Mouse (Mus musculus): ENCODE data around the gene Akap7. TPM values are rescaled to one million over a fixed set of nuclear protein-coding genes. Genes with fewer than 3 reads are reported as not detected.

Gene Akap7
- polyA plus RNA-seq, 1 experiment from 2014 or later: 17.0 TPM

GRCm38 (mm10) chr10:25271756-25272155 lies 35.9 kb downstream of the Akap7 start:
- H3K9me3 ChIP-seq: no peaks in the 10 kb centered on the region
- DNase-seq (ENCODE audit: low spot score): no peak
- peaks cover 14% of the 10 kb centered on the region for H3K36me3 ChIP-seq (replicated peaks)
- H3K4me1 ChIP-seq: peaks cover 9% of the 10 kb centered on the region
- H3K27me3 ChIP-seq (replicated peaks; ENCODE audit: low read depth, poor library complexity, severe bottlenecking): no peaks in the 10 kb centered on the region
- H3K27ac ChIP-seq (replicated peaks): peak overlapping the region; percentile 1; the same call in 1 of the 2 replicates
- no peak overlapping the region for H3K4me3 ChIP-seq
- 81% methylated on average over 2 of the region's 2 CpGs for WGBS

DNA sequence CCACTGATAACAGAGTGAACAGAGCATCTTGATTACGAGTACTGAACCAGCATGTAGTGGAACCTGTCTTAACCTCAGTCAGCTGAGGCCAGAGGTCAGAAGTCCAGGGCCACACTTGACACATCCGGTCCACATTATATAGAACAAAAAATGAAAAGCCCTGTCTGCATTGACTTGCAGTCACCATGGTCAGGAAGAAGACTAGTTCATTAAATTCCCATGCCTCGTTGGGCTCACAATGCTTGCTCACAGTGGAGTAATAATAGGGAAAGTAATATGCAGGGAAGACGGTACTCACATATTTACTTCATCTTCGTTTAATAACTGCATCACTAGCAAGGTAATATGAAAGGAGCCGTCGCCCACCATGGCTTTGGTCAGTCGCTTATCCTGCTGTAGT lies 36.5 kb downstream of the Akap7 start:
- H3K27ac ChIP-seq (replicated peaks): no peak overlapping the region
- DNase-seq (ENCODE audit: low spot score): no peak
- H3K4me3 ChIP-seq: no peak overlapping the region
- H3K27me3 ChIP-seq (replicated peaks; ENCODE audit: low read depth, poor library complexity, severe bottlenecking): no peaks in the 10 kb centered on the region
- no peaks in the 10 kb centered on the region for H3K9me3 ChIP-seq
- peaks cover 14% of the 10 kb centered on the region for H3K36me3 ChIP-seq (replicated peaks)
- peaks cover 9% of the 10 kb centered on the region for H3K4me1 ChIP-seq
- WGBS: 85% methylated on average over 8 of the region's 8 CpGs

DNA sequence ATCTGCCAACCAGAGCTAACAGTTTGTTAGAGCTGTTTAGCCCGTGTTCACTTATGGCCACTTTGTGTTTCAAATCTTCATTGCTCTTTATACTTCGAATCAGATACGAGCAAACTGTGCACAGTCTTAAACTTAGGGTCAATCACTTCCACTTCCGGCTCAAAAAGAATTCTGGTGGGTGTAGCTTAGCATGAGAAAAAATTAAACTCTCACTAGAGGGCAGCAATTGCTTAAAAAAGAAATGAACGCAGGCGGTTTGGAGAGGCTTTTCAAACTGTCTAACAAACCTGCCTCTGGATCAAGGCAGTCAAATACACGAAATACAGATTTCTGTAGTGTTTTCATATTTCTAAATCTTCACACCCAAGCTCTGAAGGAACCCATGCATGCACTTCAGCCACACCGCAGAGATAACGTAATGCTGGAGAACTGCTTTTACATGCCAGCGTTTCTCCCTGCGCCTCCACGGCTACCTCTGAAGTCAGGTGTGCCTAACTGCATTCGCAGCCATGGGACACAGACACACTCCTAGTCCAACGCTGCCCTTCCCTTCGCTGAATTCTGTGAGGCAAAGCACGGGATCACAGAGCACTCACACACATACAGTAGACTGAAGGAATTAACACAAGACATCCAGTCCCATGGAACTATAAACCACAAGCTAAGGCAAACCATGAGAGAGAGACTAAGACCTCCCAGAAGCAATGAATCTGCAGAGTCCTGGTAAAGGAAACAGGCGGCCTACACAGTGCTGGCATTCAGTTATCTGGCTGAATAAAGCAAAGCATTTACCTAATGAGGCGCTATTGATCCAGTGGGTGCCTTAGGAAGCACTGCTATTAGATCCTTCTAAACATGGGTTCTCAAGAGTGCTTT lies 39.0 kb downstream of the Akap7 start:
- no peak for DNase-seq (ENCODE audit: low spot score)
- 0 out of 2 replicates have a peak overlapping the region, but pooled peaks have one; percentile 16 for H3K27ac ChIP-seq (replicated peaks)
- H3K9me3 ChIP-seq: no peaks in the 10 kb centered on the region
- H3K36me3 ChIP-seq (replicated peaks): peaks cover 22% of the 10 kb centered on the region
- no peak overlapping the region for H3K4me3 ChIP-seq
- no peaks in the 10 kb centered on the region for H3K27me3 ChIP-seq (replicated peaks; ENCODE audit: low read depth, poor library complexity, severe bottlenecking)
- 56% methylated on average over 18 of the region's 18 CpGs for WGBS
- peaks cover 9% of the 10 kb centered on the region for H3K4me1 ChIP-seq

GRCm38 (mm10) chr10:25261176-25261575 lies 46.5 kb downstream of the Akap7 start:
- Histone ChIP-seq H3K36me3 (replicated peaks) (peaks cover 8% of the 10 kb centered on the region), H3K9me3 (no peaks in the 10 kb centered on the region), H3K27me3 (replicated peaks; ENCODE audit: low read depth, poor library complexity, severe bottlenecking) (no peaks in the 10 kb centered on the region), H3K27ac (replicated peaks) (no peak overlapping the region), H3K4me3 (no peak overlapping the region), H3K4me1 (0 out of 2 replicates have a peak, but pooled peaks cover 3% of the 10 kb centered on the region)
- DNase-seq (ENCODE audit: low spot score): no peak
- 67% methylated on average over 6 of the region's 6 CpGs for WGBS

DNA sequence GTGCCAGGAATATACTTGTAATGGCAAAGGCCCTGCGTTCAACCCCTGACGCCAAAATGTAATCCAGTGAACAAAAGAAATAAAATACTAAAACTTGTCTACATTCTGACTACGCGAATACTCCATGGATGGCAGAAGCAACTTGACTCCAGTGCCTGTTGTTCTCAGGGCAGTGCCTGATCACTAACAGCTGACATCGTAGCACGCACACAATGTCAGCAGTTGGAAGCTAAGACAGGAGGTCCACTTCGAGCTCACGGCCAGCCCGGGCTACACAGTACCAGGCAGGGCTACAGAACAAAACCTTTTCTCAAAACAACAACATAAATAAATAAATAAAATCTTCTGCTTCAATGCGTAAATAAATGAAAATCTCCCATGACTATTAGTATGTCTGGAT lies 46.9 kb downstream of the Akap7 start:
- Histone ChIP-seq H3K9me3 (no peaks in the 10 kb centered on the region), H3K36me3 (replicated peaks) (peaks cover 5% of the 10 kb centered on the region), H3K27me3 (replicated peaks; ENCODE audit: low read depth, poor library complexity, severe bottlenecking) (no peaks in the 10 kb centered on the region), H3K4me3 (no peak overlapping the region), H3K27ac (replicated peaks) (no peak overlapping the region), H3K4me1 (0 out of 2 replicates have a peak, but pooled peaks cover 3% of the 10 kb centered on the region)
- DNase-seq (ENCODE audit: low spot score): no peak
- 87% methylated on average over 10 of the region's 10 CpGs for WGBS

DNA sequence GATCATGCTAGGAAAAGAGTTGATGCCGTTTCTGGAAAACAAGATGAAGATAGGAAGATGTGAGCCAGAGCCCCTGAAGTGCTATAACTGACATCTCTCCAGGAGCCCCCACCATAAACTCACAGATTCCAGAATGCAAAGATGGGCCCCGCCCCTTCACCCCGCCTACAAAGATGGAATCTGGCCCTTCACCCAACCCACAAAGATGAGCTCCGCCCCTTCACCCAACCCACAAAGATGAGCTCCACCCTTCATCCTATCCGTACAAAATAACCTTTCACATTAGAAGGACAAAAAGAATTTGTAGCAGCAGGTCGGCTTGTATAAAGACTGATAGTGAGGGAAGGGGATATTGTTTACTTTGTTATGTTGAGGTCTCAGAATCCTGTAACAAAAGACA lies 49.5 kb downstream of the Akap7 start:
- no peak overlapping the region for H3K27ac ChIP-seq (replicated peaks)
- no peaks in the 10 kb centered on the region; the same call in 1 of the 2 replicates for H3K36me3 ChIP-seq (replicated peaks)
- H3K9me3 ChIP-seq: no peaks in the 10 kb centered on the region
- H3K4me3 ChIP-seq: no peak overlapping the region
- 88% methylated on average over 6 of the region's 6 CpGs for WGBS
- DNase-seq (ENCODE audit: low spot score): no peak
- no peaks in the 10 kb centered on the region for H3K27me3 ChIP-seq (replicated peaks; ENCODE audit: low read depth, poor library complexity, severe bottlenecking)
- 0 out of 2 replicates have a peak, but pooled peaks cover 3% of the 10 kb centered on the region for H3K4me1 ChIP-seq

GRCm38 (mm10) chr10:25257466-25257865 lies 50.2 kb downstream of the Akap7 start:
- Histone ChIP-seq H3K9me3 (no peaks in the 10 kb centered on the region), H3K27me3 (replicated peaks; ENCODE audit: low read depth, poor library complexity, severe bottlenecking) (no peaks in the 10 kb centered on the region), H3K4me1 (0 out of 2 replicates have a peak, but pooled peaks cover 3% of the 10 kb centered on the region), H3K36me3 (replicated peaks) (no peaks in the 10 kb centered on the region; the same call in 1 of the 2 replicates), H3K4me3 (no peak overlapping the region), H3K27ac (replicated peaks) (no peak overlapping the region)
- 60% methylated on average over 5 of the region's 5 CpGs for WGBS
- no peak for DNase-seq (ENCODE audit: low spot score)

DNA sequence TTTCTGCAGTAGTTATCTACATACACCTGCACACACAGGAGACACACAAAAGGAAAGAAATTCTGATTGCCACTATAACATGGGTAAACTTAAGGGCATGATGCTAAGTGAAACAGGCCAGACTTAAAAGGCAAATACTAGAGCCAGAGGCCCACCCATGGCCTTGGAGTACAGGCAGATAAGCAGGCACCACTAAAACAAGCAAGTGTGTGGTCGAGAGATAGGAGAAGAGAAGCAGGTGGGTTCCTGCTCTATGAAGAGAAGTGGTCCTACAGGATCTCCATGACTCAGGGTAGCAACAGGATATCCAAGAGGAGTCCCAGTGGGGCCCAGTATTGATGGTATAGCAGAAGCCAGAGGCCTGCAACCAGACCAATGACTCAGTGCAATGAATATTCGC lies 54.2 kb downstream of the Akap7 start:
- no peaks in the 10 kb centered on the region for H3K4me1 ChIP-seq
- H3K27me3 ChIP-seq (replicated peaks; ENCODE audit: low read depth, poor library complexity, severe bottlenecking): no peaks in the 10 kb centered on the region
- H3K27ac ChIP-seq (replicated peaks): no peak overlapping the region
- no peak overlapping the region for H3K4me3 ChIP-seq
- H3K9me3 ChIP-seq: no peaks in the 10 kb centered on the region
- 89% methylated on average over 2 of the region's 2 CpGs for WGBS
- DNase-seq (ENCODE audit: low spot score): no peak
- H3K36me3 ChIP-seq (replicated peaks): no peaks in the 10 kb centered on the region

- DNase-seq (ENCODE audit: low spot score): no peak
- WGBS: 92% methylated on average over 4 of the region's 4 CpGs
- H3K27ac ChIP-seq (replicated peaks): 0 out of 2 replicates have a peak overlapping the region, but pooled peaks have one; percentile 15
- no peaks in the 10 kb centered on the region for H3K4me1 ChIP-seq
- no peaks in the 10 kb centered on the region for H3K27me3 ChIP-seq (replicated peaks; ENCODE audit: low read depth, poor library complexity, severe bottlenecking)
- no peaks in the 10 kb centered on the region for H3K36me3 ChIP-seq (replicated peaks)
- H3K4me3 ChIP-seq: no peak overlapping the region
- H3K9me3 ChIP-seq: no peaks in the 10 kb centered on the region
These were observed 54.7 kb downstream of the Akap7 start for GRCm38 (mm10) chr10:25253006-25253405.

DNA sequence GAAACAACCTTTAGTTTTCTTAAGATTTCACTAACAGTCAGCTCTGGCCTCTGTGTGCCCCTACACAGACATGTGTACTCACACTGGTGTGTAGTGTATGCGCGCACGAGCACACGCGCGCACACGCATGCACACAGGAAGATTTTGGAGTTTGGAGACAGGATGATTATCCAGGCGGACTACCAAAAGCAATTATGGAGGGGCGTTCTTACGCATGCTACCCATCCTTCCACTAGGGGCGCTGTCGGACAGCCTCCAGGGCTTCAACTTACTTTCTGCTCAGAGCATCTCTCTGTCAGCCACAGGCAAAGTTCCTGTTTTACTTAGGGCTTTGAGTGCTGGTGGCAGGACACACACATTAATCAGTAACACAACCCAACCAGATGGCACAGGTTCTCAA lies 57.6 kb downstream of the Akap7 start:
- 47% methylated on average over 12 of the region's 12 CpGs for WGBS
- H3K4me1 ChIP-seq: no peaks in the 10 kb centered on the region
- H3K9me3 ChIP-seq: no peaks in the 10 kb centered on the region
- no peak overlapping the region for H3K4me3 ChIP-seq
- H3K36me3 ChIP-seq (replicated peaks): no peaks in the 10 kb centered on the region
- no peaks in the 10 kb centered on the region for H3K27me3 ChIP-seq (replicated peaks; ENCODE audit: low read depth, poor library complexity, severe bottlenecking)
- peak; percentile 81 for DNase-seq (ENCODE audit: low spot score)
- H3K27ac ChIP-seq (replicated peaks): no peak overlapping the region

- DNase-seq (ENCODE audit: low spot score): no peak
- WGBS: 61% methylated on average over 4 of the region's 4 CpGs
These were observed 61.5 kb downstream of the Akap7 start for GRCm38 (mm10) chr10:25246173-25246572.

DNA sequence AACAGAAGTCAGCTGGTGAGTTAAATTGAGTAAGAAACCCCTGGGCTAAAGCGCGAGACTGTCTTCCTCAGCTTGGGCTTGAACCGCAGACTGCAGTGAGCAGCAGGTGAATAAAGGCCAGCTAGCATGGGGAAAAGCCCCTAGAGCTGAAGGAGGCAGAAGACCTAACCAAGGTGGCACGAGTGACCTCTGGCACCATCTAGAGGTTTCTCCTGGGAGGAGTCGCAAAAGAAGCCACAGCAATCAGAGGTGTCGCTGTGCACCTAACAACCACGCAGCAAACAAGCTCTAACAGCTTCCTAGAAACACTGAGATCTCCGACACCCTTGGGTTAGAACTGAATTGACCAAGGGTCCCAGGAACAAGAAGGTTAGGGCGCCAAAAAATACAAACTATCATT lies 68.5 kb downstream of the Akap7 start:
- WGBS: 26% methylated on average over 9 of the region's 9 CpGs
- DNase-seq (ENCODE audit: low spot score): peak; percentile 48
- no peaks in the 10 kb centered on the region for H3K27me3 ChIP-seq (replicated peaks; ENCODE audit: low read depth, poor library complexity, severe bottlenecking)
- H3K27ac ChIP-seq (replicated peaks): no peak overlapping the region
- H3K36me3 ChIP-seq (replicated peaks): no peaks in the 10 kb centered on the region
- H3K4me3 ChIP-seq: no peak overlapping the region
- no peaks in the 10 kb centered on the region for H3K4me1 ChIP-seq
- no peaks in the 10 kb centered on the region for H3K9me3 ChIP-seq

More at GRCm38 (mm10) chr10:25246173-25246572, 61.5 kb downstream of the Akap7 start:
- H3K36me3 ChIP-seq (replicated peaks): no peaks in the 10 kb centered on the region
- no peaks in the 10 kb centered on the region for H3K4me1 ChIP-seq
- no peaks in the 10 kb centered on the region for H3K27me3 ChIP-seq (replicated peaks; ENCODE audit: low read depth, poor library complexity, severe bottlenecking)
- H3K4me3 ChIP-seq: no peak overlapping the region
- no peak overlapping the region for H3K27ac ChIP-seq (replicated peaks)
- H3K9me3 ChIP-seq: no peaks in the 10 kb centered on the region

- no peak for DNase-seq (ENCODE audit: low spot score)
- H3K4me1 ChIP-seq: peaks cover 19% of the 10 kb centered on the region
- no peaks in the 10 kb centered on the region for H3K9me3 ChIP-seq
- 91% methylated on average over 1 of the region's 1 CpGs for WGBS
- H3K27me3 ChIP-seq (replicated peaks; ENCODE audit: low read depth, poor library complexity, severe bottlenecking): no peaks in the 10 kb centered on the region
- no peak overlapping the region for H3K4me3 ChIP-seq
- no peaks in the 10 kb centered on the region for H3K36me3 ChIP-seq (replicated peaks)
- no peak overlapping the region for H3K27ac ChIP-seq (replicated peaks)
These were observed 73.6 kb downstream of the Akap7 start for GRCm38 (mm10) chr10:25234080-25234479.
